Mouse (Mus musculus): Measurements from ENCODE around the gene Jund.

DNA sequence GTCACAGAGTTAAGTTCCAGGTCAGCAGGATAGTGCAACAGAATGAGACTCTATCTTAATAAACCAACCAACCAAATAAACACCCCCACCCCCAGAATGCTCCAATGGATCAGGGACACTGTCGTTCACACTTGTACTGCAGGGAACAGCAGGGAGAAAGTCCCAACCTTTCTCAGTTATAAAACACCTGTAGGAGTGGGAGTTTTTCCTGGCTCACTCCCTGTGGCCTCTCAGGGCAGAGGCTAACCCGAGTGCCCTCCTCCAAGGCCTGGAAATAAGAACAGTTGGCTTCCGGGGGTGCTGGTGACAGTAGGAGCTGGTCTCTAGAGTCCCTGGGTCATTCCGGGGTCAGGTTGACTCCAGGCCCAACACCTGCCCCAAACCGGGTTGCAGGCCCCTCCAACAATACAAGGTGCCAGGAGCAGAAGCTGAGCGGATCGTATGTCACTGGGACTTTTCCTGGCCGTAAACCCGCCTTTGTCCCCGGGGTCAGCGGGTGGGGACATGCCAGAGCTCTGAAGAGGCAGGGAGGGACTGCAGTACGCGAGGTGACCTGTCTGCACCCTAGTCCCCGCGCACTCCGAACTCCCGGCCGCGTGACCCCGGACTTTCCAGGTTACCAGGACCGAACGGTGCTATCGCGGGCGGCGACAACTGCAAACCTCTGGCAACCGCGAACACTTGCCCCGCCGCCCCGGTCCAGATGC is 39.7 kb upstream of the Jund start:
- TF ChIP-seq POLR2A (IDR thresholded peaks at IDR 0.05; ENCODE audit: extremely low read depth, insufficient read depth, low read length) (no peak), CTCF (IDR thresholded peaks at IDR 0.05; ENCODE audit: extremely low read depth, insufficient read depth, low read length) (no peak)
